Comparison of ENCODE assay signal across 19 mouse cellular contexts in genomic region chr14:18416319-18416718, GRCm38 (mm10).
DNase-seq lines count a peak whose midpoint lies in the region; ATAC-seq and TF ChIP-seq lines count a peak whose summit lies in the region.
"Had no signal": no experiment of that assay in that cellular context is flagged by ENCODE, and none has a peak within 500 bp of the region (broad histone marks: within the 10 kb centered on the region; RNA-seq: fewer than 3 reads in every experiment).

No protein-coding gene starts in this region.

- no peaks in the 10 kb centered on the region for H3K9me3 ChIP-seq in forebrain, postnatal 0 days (ENCODE audit: low read length)
- no peaks in the 10 kb centered on the region for H3K9me3 ChIP-seq in forebrain, embryonic 12.5 days
- no peaks in the 10 kb centered on the region for H3K9me3 ChIP-seq in midbrain, embryonic 13.5 days
- no peaks in the 10 kb centered on the region for H3K9me3 ChIP-seq in midbrain, postnatal 0 days (ENCODE audit: low read length)
- H3K9me3 ChIP-seq: embryonic facial prominence, embryonic 15.5 days; heart, embryonic 15.5 days; limb, embryonic 15.5 days had no signal

- peak; percentile 71 for ATAC-seq in forebrain, postnatal 0 days
- no peak for ATAC-seq in forebrain, embryonic 12.5 days (ENCODE audit: low FRiP score)
- peak; percentile 58; the same call in 1 of the 2 replicates for ATAC-seq in midbrain, embryonic 13.5 days
- no peak for ATAC-seq in midbrain, postnatal 0 days (ENCODE audit: low FRiP score)
- ATAC-seq: intestine, postnatal 0 days; liver, postnatal 0 days had no signal

- H3K4me1 ChIP-seq in forebrain, postnatal 0 days (ENCODE audit: insufficient read depth) = no peaks in the 10 kb centered on the region
- no peaks in the 10 kb centered on the region for H3K4me1 ChIP-seq in forebrain, embryonic 12.5 days
- no peaks in the 10 kb centered on the region for H3K4me1 ChIP-seq in midbrain, embryonic 13.5 days (replicated peaks)
- H3K4me1 ChIP-seq in midbrain, postnatal 0 days (ENCODE audit: insufficient read depth, low read length) = no peaks in the 10 kb centered on the region
- H3K4me1 ChIP-seq: embryonic facial prominence, embryonic 15.5 days; heart, embryonic 15.5 days; limb, embryonic 15.5 days had no signal

- H3K27ac ChIP-seq in forebrain, postnatal 0 days (ENCODE audit: low read depth, low read length) = no peak overlapping the region
- H3K27ac ChIP-seq in forebrain, embryonic 12.5 days = no peak overlapping the region
- H3K27ac ChIP-seq in midbrain, embryonic 13.5 days = no peak overlapping the region
- H3K27ac ChIP-seq in midbrain, postnatal 0 days (ENCODE audit: low read depth, low read length) = no peak overlapping the region
- H3K27ac ChIP-seq in left cerebral cortex, adult 2 months = peak overlapping the region; percentile 12; the same call in 1 of the 2 replicates
- H3K27ac ChIP-seq: embryonic facial prominence, embryonic 15.5 days; heart, embryonic 15.5 days; limb, embryonic 15.5 days; macrophage had no signal

- no peak overlapping the region for H3K4me3 ChIP-seq in forebrain, postnatal 0 days (ENCODE audit: low read depth, low read length)
- H3K4me3 ChIP-seq in forebrain, embryonic 12.5 days (replicated peaks) = no peak overlapping the region
- H3K4me3 ChIP-seq in midbrain, embryonic 13.5 days (replicated peaks) = no peak overlapping the region
- H3K4me3 ChIP-seq in midbrain, postnatal 0 days (ENCODE audit: low read depth, low read length) = no peak overlapping the region
- no peak overlapping the region for H3K4me3 ChIP-seq in left cerebral cortex, adult 2 months
- H3K4me3 ChIP-seq: embryonic facial prominence, embryonic 15.5 days; heart, embryonic 15.5 days; limb, embryonic 15.5 days had no signal

- WGBS in forebrain, postnatal 0 days = 74% methylated on average over 4 of the region's 4 CpGs
- 80% methylated on average over 4 of the region's 4 CpGs for WGBS in forebrain, embryonic 12.5 days
- 77% methylated on average over 4 of the region's 4 CpGs for WGBS in midbrain, embryonic 13.5 days
- 51% methylated on average over 4 of the region's 4 CpGs for WGBS in midbrain, postnatal 0 days

- no peaks in the 10 kb centered on the region for H3K36me3 ChIP-seq in forebrain, postnatal 0 days (ENCODE audit: insufficient read depth)
- no peaks in the 10 kb centered on the region for H3K36me3 ChIP-seq in forebrain, embryonic 12.5 days (replicated peaks)
- H3K36me3 ChIP-seq in midbrain, embryonic 13.5 days = no peaks in the 10 kb centered on the region
- H3K36me3 ChIP-seq in midbrain, postnatal 0 days (ENCODE audit: insufficient read depth, low read length) = no peaks in the 10 kb centered on the region
- H3K36me3 ChIP-seq: embryonic facial prominence, embryonic 15.5 days; heart, embryonic 15.5 days; limb, embryonic 15.5 days had no signal

- DNase-seq in forebrain, postnatal 0 days = peak; percentile 1
- DNase-seq in midbrain, postnatal 0 days (ENCODE audit: low spot score) = no peak
- DNase-seq in left cerebral cortex, adult 2 months (ENCODE audit: extremely low spot score in 1 of 2, low spot score in 2 of 2) = no peak
- DNase-seq in right cerebral cortex, postnatal 10 days (ENCODE audit: low spot score in 2 of 2) = peak; percentile 37 to 54
- DNase-seq in lung, postnatal 10 days = no peak
- DNase-seq in heart, adult 11 months = no peak
- DNase-seq: cerebellum, adult 9-10 months; heart, adult 18-20 months; kidney, postnatal 10 days; liver, postnatal 0 days; thymus, postnatal 25 days had no signal

- intact Hi-C loops in left cerebral cortex, adult 2 months (cut with DNase I) = no loop called here

- no peak overlapping the region for H3K9ac ChIP-seq in forebrain, postnatal 0 days
- H3K9ac ChIP-seq in forebrain, embryonic 12.5 days = no peak overlapping the region
- no peak overlapping the region for H3K9ac ChIP-seq in midbrain, embryonic 13.5 days (replicated peaks)
- no peak overlapping the region for H3K9ac ChIP-seq in midbrain, postnatal 0 days (replicated peaks; ENCODE audit: low read length, poor library complexity, severe bottlenecking)
- H3K9ac ChIP-seq: embryonic facial prominence, embryonic 15.5 days; heart, embryonic 15.5 days; limb, embryonic 15.5 days; liver, postnatal 0 days had no signal

- no peaks in the 10 kb centered on the region for H3K27me3 ChIP-seq in forebrain, postnatal 0 days (ENCODE audit: insufficient read depth, low read length)
- H3K27me3 ChIP-seq in forebrain, embryonic 12.5 days = no peaks in the 10 kb centered on the region
- H3K27me3 ChIP-seq in midbrain, embryonic 13.5 days = no peaks in the 10 kb centered on the region
- H3K27me3 ChIP-seq in midbrain, postnatal 0 days (ENCODE audit: insufficient read depth, low read length) = no peaks in the 10 kb centered on the region
- H3K27me3 ChIP-seq: CH12.LX; embryonic facial prominence, embryonic 15.5 days; heart, embryonic 15.5 days; limb, embryonic 15.5 days had no signal

- TF ChIP-seq CTCF in forebrain, postnatal 0 days (IDR thresholded peaks at IDR 0.05; ENCODE audit: low read depth) = no peak
- TF ChIP-seq CTCF in midbrain, postnatal 0 days (IDR thresholded peaks at IDR 0.05) = no peak
- TF ChIP-seq CTCF in left cerebral cortex, adult 2 months (IDR thresholded peaks at IDR 0.05) = no peak

- H3K4me2 ChIP-seq in forebrain, postnatal 0 days (ENCODE audit: low read depth) = no peak overlapping the region
- H3K4me2 ChIP-seq in forebrain, embryonic 12.5 days = no peak overlapping the region
- H3K4me2 ChIP-seq in midbrain, embryonic 13.5 days (replicated peaks) = no peak overlapping the region
- no peak overlapping the region for H3K4me2 ChIP-seq in midbrain, postnatal 0 days (ENCODE audit: low read depth, low read length, poor library complexity, severe bottlenecking)
- H3K4me2 ChIP-seq: embryonic facial prominence, embryonic 15.5 days; heart, embryonic 15.5 days; limb, embryonic 15.5 days had no signal

Comparison
In these comparisons a context has a peak if more than half of its experiments do, and no peak if none do; other contexts are left out.
1. ATAC-seq: peak in forebrain, postnatal 0 days (single experiment) and midbrain, embryonic 13.5 days (single experiment); none in forebrain, embryonic 12.5 days (single experiment) and midbrain, postnatal 0 days (single experiment).
2. DNase-seq: peak in forebrain, postnatal 0 days (single experiment) and right cerebral cortex, postnatal 10 days (2 of 2); none in midbrain, postnatal 0 days (single experiment), left cerebral cortex, adult 2 months (0 of 2), lung, postnatal 10 days (single experiment) and heart, adult 11 months (single experiment).